ENCODE assay signal across 10 mouse cellular contexts in genomic region chr1:78907991-78908390, GRCm38 (mm10).
A peak's percentile ranks its signal among the peaks of the same experiment; 100 is the strongest.
DNase-seq lines count a peak whose midpoint lies in the region; ATAC-seq lines count a peak whose summit lies in the region.
"Had no signal": no experiment of that assay in that cellular context is flagged by ENCODE, and none has a peak within 500 bp of the region (broad histone marks: within the 10 kb centered on the region; RNA-seq: fewer than 3 reads in every experiment).

No protein-coding gene starts in this region.

- peak; percentile 51 for ATAC-seq in embryonic facial prominence, embryonic 15.5 days (ENCODE audit: insufficient number of reproducible peaks, low FRiP score, low TSS enrichment, low read depth)

- 0 out of 2 replicates have a peak overlapping the region, but pooled peaks have one; percentile 17 for H3K27ac ChIP-seq in embryonic facial prominence, embryonic 15.5 days (replicated peaks)
- H3K27ac ChIP-seq: hindbrain, embryonic 12.5 days; macrophage had no signal

- no peak overlapping the region for H3K4me3 ChIP-seq in embryonic facial prominence, embryonic 15.5 days (replicated peaks)
- H3K4me3 ChIP-seq: hindbrain, embryonic 12.5 days had no signal

- H3K9me3 ChIP-seq in embryonic facial prominence, embryonic 15.5 days (replicated peaks) = no peaks in the 10 kb centered on the region
- H3K9me3 ChIP-seq: hindbrain, embryonic 12.5 days had no signal

- no peak overlapping the region for H3K4me2 ChIP-seq in embryonic facial prominence, embryonic 15.5 days (replicated peaks)
- H3K4me2 ChIP-seq: hindbrain, embryonic 12.5 days had no signal

- H3K36me3 ChIP-seq in embryonic facial prominence, embryonic 15.5 days = no peaks in the 10 kb centered on the region
- H3K36me3 ChIP-seq: hindbrain, embryonic 12.5 days had no signal

- WGBS in embryonic facial prominence, embryonic 15.5 days = 27% methylated on average over 5 of the region's 5 CpGs

- no peak overlapping the region for H3K9ac ChIP-seq in embryonic facial prominence, embryonic 15.5 days
- H3K9ac ChIP-seq: hindbrain, embryonic 12.5 days had no signal

- H3K27me3 ChIP-seq in embryonic facial prominence, embryonic 15.5 days = no peaks in the 10 kb centered on the region
- H3K27me3 ChIP-seq: hindbrain, embryonic 12.5 days had no signal

- no peaks in the 10 kb centered on the region for H3K4me1 ChIP-seq in embryonic facial prominence, embryonic 15.5 days

- DNase-seq in 3T3-L1 (ENCODE audit: low read depth, low spot score) (peak; percentile 6), MN1 (ENCODE audit: low spot score) (peak; percentile 41)
- peak; percentile 13 to 39 for DNase-seq in kidney, postnatal 4 days
- no peak for DNase-seq in spleen, postnatal 36 days (ENCODE audit: low spot score in 2 of 2)
- no peak for DNase-seq in cerebellum, adult 11-12 months
- DNase-seq in adrenal gland, postnatal 4 days (ENCODE audit: low spot score in 2 of 2) = no peak
- DNase-seq: gastrocnemius, postnatal 25 days had no signal

Comparison
In these comparisons a context has a peak if more than half of its experiments do, and no peak if none do; other contexts are left out.
1. DNase-seq: peak in 3T3-L1 (single experiment), MN1 (single experiment) and kidney, postnatal 4 days (2 of 2); none in spleen, postnatal 36 days (0 of 2), cerebellum, adult 11-12 months (single experiment) and adrenal gland, postnatal 4 days (0 of 2).